Mouse (Mus musculus) C2C12 (cell line): ENCODE measurements around the gene Igsf6.

Experiments used
- CEBPB ChIP-seq: IDR thresholded peaks from one replicate; pipeline ENCODE4 v1.6.1; 2011; ENCODE audit warnings: low read depth, mild to moderate bottlenecking, control low read depth, moderate library complexity
- CTCF ChIP-seq: IDR thresholded peaks from one replicate; pipeline ENCODE4 v1.5.1; 2011; ENCODE audit not compliant: control insufficient read depth, insufficient read depth, insufficient read length
- FOSL1 ChIP-seq: IDR thresholded peaks from one replicate; pipeline ENCODE4 v1.8.0; 2011; ENCODE audit warnings: mild to moderate bottlenecking, low read length; ENCODE audit not compliant: poor library complexity, insufficient read depth, severe bottlenecking

DNA sequence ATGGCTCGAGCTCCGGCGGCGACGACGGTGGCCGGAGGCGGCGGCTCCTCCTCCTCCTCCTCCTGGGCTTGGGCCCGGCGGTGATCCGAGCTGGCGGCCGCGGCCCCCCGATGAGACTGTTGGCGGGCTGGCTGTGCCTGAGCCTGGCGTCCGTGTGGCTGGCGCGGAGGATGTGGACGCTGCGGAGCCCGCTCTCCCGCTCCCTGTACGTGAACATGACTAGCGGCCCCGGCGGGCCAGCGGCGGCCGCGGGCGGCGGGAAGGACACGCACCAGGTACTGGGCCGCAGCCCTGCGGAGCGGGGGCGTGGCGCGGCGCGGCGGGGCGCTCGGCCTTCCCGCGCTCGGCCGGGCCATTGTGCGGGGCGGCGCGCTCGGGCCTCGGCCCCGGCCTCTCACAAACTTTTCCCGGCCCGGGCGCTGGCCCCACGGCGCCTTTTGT lies 39.7 kb downstream of the Igsf6 start:
- TF ChIP-seq CTCF (no peak), FOSL1 (no peak), CEBPB (no peak)
